Mouse (Mus musculus): Measurements from ENCODE around the gene Slc26a11.

Slc26a11 gene

GRCm38 (mm10) chr11:119402501-119403160, 47.3 kb downstream of the Slc26a11 start:
- no peak for DNase-seq (ENCODE audit: low spot score)

GRCm38 (mm10) chr11:119404627-119405026, 49.3 kb downstream of the Slc26a11 start:
- no peak for DNase-seq (ENCODE audit: low spot score)

- DNase-seq (ENCODE audit: low spot score): no peak
Observed at GRCm38 (mm10) chr11:119407381-119407780, 52.0 kb downstream of the Slc26a11 start.

DNA sequence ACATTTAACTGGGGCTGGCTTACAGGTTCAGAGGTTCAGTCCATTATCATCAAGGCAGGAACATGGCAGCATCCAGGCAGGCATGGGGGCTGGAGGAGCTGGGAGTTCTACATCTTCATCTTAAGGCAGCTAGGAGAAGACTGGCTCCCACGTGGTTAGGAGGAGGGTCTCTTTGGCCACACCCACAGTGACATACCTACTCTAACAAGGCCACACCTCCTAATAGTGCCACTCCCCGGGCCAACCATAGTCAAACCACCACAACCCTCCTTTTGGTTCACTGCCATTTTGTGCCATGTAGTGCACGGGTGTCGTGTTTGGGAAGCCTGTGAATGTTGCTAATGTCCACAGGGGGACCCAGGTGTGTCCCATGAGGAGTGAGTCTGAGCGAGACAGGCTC, 52.6 kb downstream of the Slc26a11 start:
- no peak for DNase-seq (ENCODE audit: low spot score)

DNA sequence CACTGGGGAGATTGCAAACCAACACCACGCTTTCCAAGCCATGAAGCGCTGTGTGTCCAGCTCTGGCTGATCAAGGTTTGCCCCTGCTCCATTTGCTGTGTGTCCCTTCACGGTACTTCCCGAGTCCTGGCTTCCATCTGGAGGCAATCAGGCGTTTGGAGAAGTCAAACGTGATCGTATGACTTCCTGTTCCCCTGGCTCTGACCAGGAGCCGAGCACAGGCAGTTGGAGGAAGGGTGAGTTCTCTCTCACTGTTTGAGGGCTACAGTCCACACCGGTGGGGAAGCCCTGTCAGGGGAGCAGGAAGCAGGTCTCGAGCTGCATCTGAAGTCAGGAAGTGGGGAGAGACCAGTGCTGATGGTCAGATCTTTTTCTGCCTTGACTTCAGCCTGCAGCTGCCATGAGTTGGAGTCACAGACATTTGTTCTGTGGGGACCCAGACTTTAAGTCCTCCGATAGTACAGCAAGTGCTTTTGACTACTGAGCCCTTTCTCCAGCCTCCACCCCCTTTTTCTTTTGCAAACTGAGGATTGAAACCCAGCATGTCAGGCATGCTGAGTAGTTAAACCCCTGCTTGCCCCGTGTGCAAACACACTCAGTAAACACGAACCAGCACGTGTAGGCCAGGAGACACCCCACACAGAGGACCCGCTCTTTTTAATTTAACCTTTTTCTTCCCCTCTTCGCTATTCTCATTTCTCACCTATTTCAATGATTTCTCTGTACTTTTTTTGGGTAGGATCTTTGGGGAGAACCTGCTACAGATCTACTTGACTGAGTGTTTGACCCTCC, 64.2 kb downstream of the Slc26a11 start:
- no peak for DNase-seq (ENCODE audit: low spot score)

DNA sequence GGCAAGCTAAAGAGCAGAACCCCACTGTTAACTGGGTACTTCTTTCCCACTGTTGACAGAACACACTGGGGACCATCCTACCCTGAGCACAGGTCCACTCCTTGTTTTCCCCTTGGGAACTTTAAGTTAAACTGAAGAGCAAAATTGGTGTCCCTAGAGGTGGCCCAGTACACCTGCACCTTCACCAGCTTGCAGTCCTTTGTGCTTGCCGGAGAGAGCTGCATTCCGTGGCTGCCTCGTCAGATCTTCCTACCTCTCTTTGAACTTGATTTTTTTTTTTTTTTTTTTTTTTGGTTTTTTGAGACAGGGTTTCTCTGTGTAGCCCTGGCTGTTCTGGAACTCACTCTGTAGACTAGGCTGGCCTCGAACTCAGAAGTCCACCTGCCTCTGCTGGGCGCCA, 65.1 kb downstream of the Slc26a11 start:
- no peak for DNase-seq (ENCODE audit: low spot score)

- no peak for DNase-seq (ENCODE audit: low spot score)
Observed at GRCm38 (mm10) chr11:119427431-119427830, 72.1 kb downstream of the Slc26a11 start.

DNA sequence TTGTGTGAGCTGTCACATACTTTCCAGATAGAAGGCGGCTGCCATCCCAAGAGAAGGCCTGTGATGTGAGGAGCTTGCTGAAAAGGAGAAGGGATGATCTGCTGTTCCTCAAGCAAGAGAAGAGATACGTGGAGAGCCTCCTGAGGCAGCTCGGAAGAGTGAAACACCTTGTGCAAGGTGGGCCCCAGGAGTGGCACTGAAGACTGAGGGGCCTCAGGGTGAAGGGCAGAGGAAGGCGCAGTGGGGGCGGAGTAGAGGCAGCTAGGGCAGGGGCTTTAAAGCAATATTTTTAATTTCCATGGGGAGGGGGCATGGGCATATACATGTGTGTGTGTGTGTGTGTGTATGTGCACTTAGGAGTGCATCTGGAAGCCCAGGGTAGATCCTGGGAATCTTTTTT, 72.6 kb downstream of the Slc26a11 start:
- DNase-seq (ENCODE audit: low spot score): no peak

GRCm38 (mm10) chr11:119428649-119429136, 73.3 kb downstream of the Slc26a11 start:
- DNase-seq (ENCODE audit: low spot score): no peak
